Mouse (Mus musculus) embryo, embryonic 11 days (tissue): Measurements from ENCODE around the gene G430095P16Rik.
A peak's percentile ranks its signal among the peaks of the same experiment; 100 is the strongest.

Experiments used
- DNase-seq: peaks from one replicate; pipeline ENCODE4 v3.0.0-alpha.2; 2015

G430095P16Rik gene

GRCm38 (mm10) chr8:84743517-84744420 lies 21.0 kb downstream of the G430095P16Rik start:
- peak; percentile 89 for DNase-seq

- DNase-seq, result peak; percentile 88
These were observed 22.5 kb downstream of the G430095P16Rik start for GRCm38 (mm10) chr8:84745032-84745925.

GRCm38 (mm10) chr8:84749519-84749918 lies 26.7 kb downstream of the G430095P16Rik start:
- no peak for DNase-seq

GRCm38 (mm10) chr8:84752734-84753582 lies 30.2 kb downstream of the G430095P16Rik start:
- no peak for DNase-seq

DNA sequence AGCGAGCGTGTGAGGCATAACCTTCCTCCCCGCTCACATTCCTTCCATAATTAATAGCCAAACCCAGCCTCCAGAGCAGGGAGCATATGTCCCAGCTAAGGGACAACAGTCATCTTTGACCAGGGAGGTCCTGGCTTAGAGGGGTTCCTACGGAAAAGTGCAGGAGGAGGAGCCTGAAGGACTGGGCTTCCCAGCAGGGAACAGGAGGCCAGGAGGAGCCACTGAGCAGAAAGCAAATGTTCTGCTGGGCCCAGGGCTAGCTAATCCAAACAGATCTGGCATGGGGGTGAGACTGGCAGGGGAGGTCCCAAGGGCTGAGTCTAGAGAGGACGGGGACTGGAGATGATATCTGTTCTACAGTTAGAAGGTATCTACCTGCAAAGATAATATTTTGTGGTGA lies 34.7 kb downstream of the G430095P16Rik start:
- DNase-seq, result no peak

DNA sequence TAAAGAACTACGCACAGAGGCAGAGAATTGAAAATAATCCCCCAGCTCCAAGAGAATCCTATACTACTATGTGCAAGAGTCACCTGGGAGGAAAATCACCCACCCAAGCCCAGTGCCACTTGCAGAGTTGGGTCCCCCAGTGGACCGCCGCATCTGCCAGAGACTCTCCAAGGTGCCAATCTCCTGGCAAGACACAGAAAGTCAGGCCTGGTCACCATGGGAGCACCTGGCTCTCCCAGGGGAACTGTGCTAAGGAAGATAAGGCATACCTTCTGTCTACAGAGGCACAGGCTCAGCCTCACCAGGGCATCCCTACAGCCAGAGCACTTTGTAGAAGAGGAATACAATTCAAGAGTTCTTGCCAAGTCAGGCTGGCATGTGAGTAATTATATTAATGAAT lies 35.5 kb downstream of the G430095P16Rik start:
- DNase-seq, result no peak

DNA sequence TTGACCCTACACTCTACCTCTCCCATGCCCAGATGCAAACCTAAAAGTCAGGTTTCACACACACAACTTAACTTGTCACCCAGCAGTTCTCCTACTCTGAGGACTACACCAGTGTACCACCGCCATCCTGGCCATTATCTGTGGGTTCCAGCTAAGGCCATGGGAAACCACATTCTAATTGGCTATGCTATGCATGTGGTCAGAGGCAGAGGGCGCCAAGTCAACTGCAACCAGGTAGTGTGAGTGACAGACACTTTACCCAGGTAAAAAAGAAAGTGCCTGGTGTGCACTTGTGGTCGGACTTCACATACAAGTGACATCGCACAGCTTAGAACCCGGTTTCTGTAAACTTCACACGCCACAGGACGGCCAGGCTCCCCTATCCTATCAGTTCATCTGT lies 36.3 kb downstream of the G430095P16Rik start:
- DNase-seq, result no peak

DNA sequence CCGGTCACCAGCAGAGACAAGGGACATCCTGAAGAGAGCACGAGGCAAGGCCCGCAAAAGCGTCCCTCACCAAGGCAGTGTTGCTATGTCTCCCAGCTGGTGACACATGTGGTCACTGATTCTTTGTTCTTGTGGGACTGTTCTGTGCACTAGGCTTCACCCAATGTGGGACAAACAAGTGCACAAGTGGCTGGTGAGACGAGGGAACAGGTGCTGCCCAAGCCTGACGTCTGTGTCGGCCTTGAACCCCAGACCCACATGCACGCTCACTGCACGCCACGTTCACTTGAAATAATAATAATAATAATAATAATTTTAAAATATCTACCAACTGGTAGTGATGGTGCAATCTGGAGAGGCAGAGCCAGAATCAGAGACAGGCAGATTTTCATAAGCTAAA lies 36.9 kb downstream of the G430095P16Rik start:
- no peak for DNase-seq

GRCm38 (mm10) chr8:84760405-84760805 lies 37.6 kb downstream of the G430095P16Rik start:
- DNase-seq, result no peak

DNA sequence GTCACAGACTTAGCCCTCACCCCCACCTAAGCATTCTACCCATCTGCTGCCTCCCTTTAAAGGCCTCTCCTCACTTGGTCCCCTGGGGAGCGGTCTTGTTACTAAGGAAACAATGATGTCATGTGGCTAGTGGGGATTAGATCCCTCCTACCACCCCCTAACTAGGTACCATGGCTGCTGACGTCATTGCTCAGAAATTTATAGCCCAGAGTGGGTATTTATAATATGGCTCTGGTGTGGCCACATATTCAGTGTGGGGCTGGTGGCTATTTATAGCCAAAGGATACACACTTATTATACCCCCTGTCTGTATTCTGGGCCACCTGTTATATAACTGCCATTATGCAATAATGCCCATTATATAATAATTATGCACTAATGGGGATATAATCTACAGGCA lies 38.1 kb downstream of the G430095P16Rik start:
- DNase-seq, result no peak

GRCm38 (mm10) chr8:84764100-84764499 lies 41.3 kb downstream of the G430095P16Rik start:
- DNase-seq, result no peak

DNA sequence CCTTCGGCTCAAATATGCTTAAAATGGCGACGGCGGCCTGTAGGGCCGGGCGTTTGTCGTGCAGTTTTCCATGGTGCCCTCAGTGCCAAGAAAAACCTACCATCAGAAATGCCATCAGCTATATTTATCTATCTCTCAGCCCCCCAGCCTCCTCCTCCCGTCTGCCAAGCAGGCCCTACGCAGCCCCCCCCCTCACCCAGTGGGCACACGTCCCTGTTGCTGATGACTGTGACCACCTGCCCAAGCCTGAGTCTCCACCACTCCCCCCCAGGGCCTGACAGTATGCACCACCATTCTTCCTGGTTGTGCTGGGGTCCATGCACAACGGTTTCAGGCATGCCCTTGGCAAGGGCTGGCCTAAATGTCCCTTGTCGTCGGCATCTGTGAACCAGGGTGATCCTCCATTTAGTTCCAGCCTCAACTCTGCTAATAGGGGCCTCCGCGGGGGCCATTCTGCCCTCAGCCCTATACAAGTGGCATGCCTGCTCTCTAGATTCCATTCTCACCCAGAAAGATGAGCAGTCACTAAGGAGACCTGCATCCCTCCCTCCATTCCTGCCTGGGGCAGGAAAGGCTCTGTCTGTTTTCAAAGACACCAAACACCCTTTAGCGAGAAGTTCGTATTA lies 42.2 kb downstream of the G430095P16Rik start:
- no peak for DNase-seq

GRCm38 (mm10) chr8:84765629-84766028 lies 42.8 kb downstream of the G430095P16Rik start:
- DNase-seq, result no peak

DNA sequence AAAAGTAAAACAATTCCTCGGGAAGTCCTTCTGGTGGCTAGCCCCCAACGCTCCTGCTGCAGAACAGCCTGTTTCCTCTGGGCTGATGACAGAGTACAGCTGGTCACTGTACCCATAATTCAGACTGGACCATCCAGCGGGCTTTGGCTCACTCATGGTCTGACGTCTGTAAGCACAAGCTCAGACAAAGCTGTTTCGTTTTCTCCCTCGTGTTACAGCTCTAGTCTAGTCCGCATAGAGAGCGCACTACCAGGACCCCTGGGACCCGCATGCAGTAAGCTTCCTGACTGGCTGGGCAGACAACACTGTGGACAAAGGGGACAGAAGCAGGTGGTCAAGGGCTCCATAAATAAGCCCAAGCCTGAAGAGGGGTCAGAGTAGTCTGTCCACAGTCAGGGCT lies 43.6 kb downstream of the G430095P16Rik start:
- DNase-seq, result no peak

GRCm38 (mm10) chr8:84767221-84767620 lies 44.4 kb downstream of the G430095P16Rik start:
- no peak for DNase-seq

- no peak for DNase-seq
These were observed 45.7 kb downstream of the G430095P16Rik start for GRCm38 (mm10) chr8:84768343-84769095.

GRCm38 (mm10) chr8:84769324-84769723 lies 46.5 kb downstream of the G430095P16Rik start:
- DNase-seq, result no peak

- DNase-seq, result no peak
These were observed 47.5 kb downstream of the G430095P16Rik start for GRCm38 (mm10) chr8:84770100-84770953.

- no peak for DNase-seq
These were observed 48.3 kb downstream of the G430095P16Rik start for GRCm38 (mm10) chr8:84771000-84771687.

DNA sequence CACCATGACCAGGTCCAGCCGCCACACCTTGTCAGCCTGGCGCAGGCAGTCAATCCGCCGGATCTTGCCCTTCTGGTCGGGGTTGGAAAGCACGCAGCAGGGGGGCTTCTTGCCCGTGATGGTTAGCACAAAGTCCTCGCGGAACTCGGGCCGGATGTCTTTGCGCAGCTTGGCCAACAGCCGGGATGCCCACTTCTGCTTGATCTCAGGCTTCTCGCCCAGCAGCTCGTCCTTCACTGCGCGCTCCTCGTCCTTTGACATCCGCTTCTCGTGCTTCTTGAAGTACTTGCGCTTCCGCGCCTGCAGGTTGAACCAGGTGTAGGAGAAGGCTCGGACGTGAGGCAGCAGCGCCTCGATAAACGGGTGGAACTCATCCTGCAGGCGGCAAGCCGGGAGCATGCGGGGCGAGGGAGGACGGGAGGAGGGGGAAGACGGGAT lies 49.2 kb downstream of the G430095P16Rik start:
- peak; percentile 41 for DNase-seq
